Mouse (Mus musculus): ENCODE measurements around the gene Cdk8.

GRCm38 (mm10) chr5:146260003-146260402 lies 29.0 kb downstream of the Cdk8 start:
- TF ChIP-seq POLR2A (IDR thresholded peaks at IDR 0.05; ENCODE audit: insufficient read length, low read depth) (no peak), CEBPB (IDR thresholded peaks at IDR 0.05; ENCODE audit: insufficient read depth, poor library complexity, severe bottlenecking) (no peak), MAX (IDR thresholded peaks at IDR 0.05; ENCODE audit: low read depth) (no peak), POLR2AphosphoS2 (IDR thresholded peaks at IDR 0.05; ENCODE audit: insufficient read length, low read depth) (no peak), MYOG (IDR thresholded peaks at IDR 0.05; ENCODE audit: control insufficient read depth in 1 of 3, insufficient read depth in 1 of 3, insufficient read length in 2 of 3, low read depth in 2 of 3) (no peak), USF1 (IDR thresholded peaks at IDR 0.05; ENCODE audit: low read depth) (no peak), SRF (IDR thresholded peaks at IDR 0.05; ENCODE audit: control insufficient read depth, insufficient read length, low read depth) (no peak), E2F4 (IDR thresholded peaks at IDR 0.05; ENCODE audit: insufficient read depth) (no peak), TCF3 (IDR thresholded peaks at IDR 0.05; ENCODE audit: insufficient read length, low read depth) (no peak), MYOD1 (IDR thresholded peaks at IDR 0.05; ENCODE audit: control insufficient read depth in 1 of 3, insufficient read length in 2 of 3, low read depth in 2 of 3) (no peak), TCF12 (IDR thresholded peaks at IDR 0.05; ENCODE audit: insufficient read depth, poor library complexity, severe bottlenecking) (no peak), REST (IDR thresholded peaks at IDR 0.05; ENCODE audit: insufficient read depth, insufficient read length) (no peak)
